Mouse (Mus musculus) duodenum, adult 2 months (tissue): ENCODE measurements around the gene Polr2l. TPM values are rescaled to one million over a fixed set of nuclear protein-coding genes. Genes with fewer than 3 reads are reported as not detected.

ENCODE experiments used
- polyA plus RNA-seq: library from polyadenylated mRNA; depleted of rRNA; stranded (reverse); fragments of >200 nt; gene quantifications from 2 replicates; pipeline ENCODE4 v1.2.3, GENCODE M21; 2012; ENCODE audit warnings: low replicate concordance; rRNA removed

Polr2l gene
- polyA plus RNA-seq, result 19.2 and 22.7 TPM in 2 replicates

GRCm38 (mm10) chr7:141475011-141475804 lies at the start of gene Polr2l, which contains the start of gene Tspan4:
Gene Polr2l, minus strand, starts transcription at chr7:141475132.
Gene Tspan4, plus strand, starts transcription at chr7:141475240.

DNA sequence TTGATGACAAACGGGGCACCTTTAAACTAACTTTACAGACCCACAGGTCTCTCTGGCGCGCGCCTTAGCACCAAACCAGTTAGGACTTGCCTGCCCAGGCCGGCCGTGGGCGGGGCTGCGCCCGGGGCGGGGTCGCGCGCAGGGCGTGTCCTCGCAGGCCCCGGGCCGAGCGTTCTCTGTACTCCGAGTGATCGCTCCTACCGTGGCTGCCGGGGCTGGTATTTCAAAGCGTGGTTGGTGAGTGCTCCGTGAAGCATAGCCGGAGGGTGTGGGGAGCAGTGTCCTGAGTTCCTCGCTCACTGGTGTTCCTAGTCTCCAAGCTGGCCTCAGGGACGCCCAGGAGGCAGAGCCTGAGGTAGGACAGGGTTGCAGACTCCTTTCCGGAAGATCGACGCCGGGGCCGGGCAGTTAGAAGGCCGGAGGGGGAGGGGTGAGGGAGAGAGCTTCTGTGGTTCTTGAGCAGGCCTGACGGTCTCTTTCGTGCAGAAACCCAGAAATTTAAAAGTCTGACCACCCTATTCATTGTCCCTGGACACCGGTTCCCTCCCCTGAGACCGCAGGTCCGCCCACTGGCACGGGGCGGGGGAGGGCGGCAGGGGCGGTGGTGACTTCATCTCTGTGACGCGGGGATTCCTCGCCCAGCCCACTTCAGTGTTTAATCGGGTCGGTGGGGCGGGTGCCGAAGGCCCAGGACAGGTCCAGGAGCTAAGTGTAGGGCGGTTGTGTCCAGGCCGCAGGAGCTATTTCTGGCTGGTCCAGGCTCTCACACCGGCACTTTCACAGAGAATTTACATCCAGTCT lies 7.5 kb downstream of the Polr2l start, which contains the start of gene Cd151:
Gene Cd151, plus strand, starts transcription at position 163 of the 801 bp plus-strand sequence.

GRCm38 (mm10) chr7:141460391-141461113 lies 14.4 kb downstream of the Polr2l start, which contains the start of gene Cracr2b:
Gene Cracr2b, plus strand, starts transcription at chr7:141461094.

GRCm38 (mm10) chr7:141454967-141455551 lies 19.9 kb downstream of the Polr2l start, which contains the start of gene Pnpla2:
Gene Pnpla2, plus strand, starts transcription at chr7:141455198.

GRCm38 (mm10) chr7:141447110-141447991 lies 27.6 kb downstream of the Polr2l start, which contains the start of gene Rplp2:
Gene Rplp2, plus strand, starts transcription at chr7:141447370.

GRCm38 (mm10) chr7:141443828-141444237 lies 31.1 kb downstream of the Polr2l start, which contains the start of gene Pidd1:
Gene Pidd1, minus strand, starts transcription at chr7:141444025.

GRCm38 (mm10) chr7:141437178-141438120 lies 37.5 kb downstream of the Polr2l start, which contains the start of gene Slc25a22:
Gene Slc25a22, minus strand, starts transcription at chr7:141437892.

GRCm38 (mm10) chr7:141429310-141429709 lies 45.6 kb downstream of the Polr2l start, which contains the start of gene Cend1:
Gene Cend1, minus strand, starts transcription at chr7:141429491.

Other genes starting within 250 kb of the Polr2l start
- gene Phrf1, start 246.3 kb downstream of the Polr2l start, polyA plus RNA-seq, result 28.2 and 33.6 TPM in 2 replicates
- gene Irf7, start 208.7 kb downstream of the Polr2l start, polyA plus RNA-seq, result 130 and 684 TPM in 2 replicates
- 584 and 1,633 TPM in 2 replicates for gene Cdhr5, start 198.3 kb downstream of the Polr2l start, polyA plus RNA-seq
- 313 and 900 TPM in 2 replicates for gene Sct, start 196.0 kb downstream of the Polr2l start, polyA plus RNA-seq
- 0.08 and 0.33 TPM in 2 replicates for gene Drd4, start 183.1 kb downstream of the Polr2l start, polyA plus RNA-seq
- gene Deaf1, start 147.4 kb downstream of the Polr2l start, polyA plus RNA-seq, result 25.6 and 42.3 TPM in 2 replicates
- 17.7 and 21.9 TPM in 2 replicates for gene Tmem80, start 147.4 kb downstream of the Polr2l start, polyA plus RNA-seq
- gene Eps8l2, start 136.3 kb downstream of the Polr2l start, polyA plus RNA-seq, result 289 and 479 TPM in 2 replicates
- 174 and 342 TPM in 2 replicates for gene Taldo1, start 82.9 kb downstream of the Polr2l start, polyA plus RNA-seq
- 22.6 and 44.4 TPM in 2 replicates for gene Gatd1, start 61.0 kb downstream of the Polr2l start, polyA plus RNA-seq
- 1.1 TPM in 2 replicates for gene Cend1, start 45.6 kb downstream of the Polr2l start, polyA plus RNA-seq
- 93.2 and 420 TPM in 2 replicates for gene Slc25a22, start 37.2 kb downstream of the Polr2l start, polyA plus RNA-seq
- 9.0 and 12.6 TPM in 2 replicates for gene Pidd1, start 31.1 kb downstream of the Polr2l start, polyA plus RNA-seq
- gene Rplp2, start 27.8 kb downstream of the Polr2l start, polyA plus RNA-seq, result 246 and 380 TPM in 2 replicates
- 208 and 377 TPM in 2 replicates for gene Pnpla2, start 19.9 kb downstream of the Polr2l start, polyA plus RNA-seq
- 47.9 and 73.5 TPM in 2 replicates for gene Cracr2b, start 14.0 kb downstream of the Polr2l start, polyA plus RNA-seq
- gene Cd151, start 7.7 kb downstream of the Polr2l start, polyA plus RNA-seq, result 213 and 344 TPM in 2 replicates
- gene Tspan4, start 108 bp upstream of the Polr2l start, polyA plus RNA-seq, result 22.4 and 25.5 TPM in 2 replicates
- 38.8 and 40.9 TPM in 2 replicates for gene Chid1, start 64.7 kb upstream of the Polr2l start, polyA plus RNA-seq
- gene Ap2a2, start 87.0 kb upstream of the Polr2l start, polyA plus RNA-seq, result 57.1 and 96.3 TPM in 2 replicates
- gene Muc6, start 180.2 kb upstream of the Polr2l start, polyA plus RNA-seq, result 2.0 and 1,221 TPM in 2 replicates
- gene Muc2, start 215.2 kb upstream of the Polr2l start, polyA plus RNA-seq, result 504 and 1,367 TPM in 2 replicates